Mouse (Mus musculus) kidney, adult 11 months (tissue): ENCODE data around the gene Cdkl4.

Experiments
- DNase-seq: peaks from one replicate; pipeline ENCODE4 v3.0.0; 2022

Gene Cdkl4

GRCm38 (mm10) chr17:80476496-80476895 is 101.1 kb downstream of the Cdkl4 start:
- DNase-seq: no peak
